Mouse (Mus musculus): ENCODE results near the gene Anapc15-ps.
"Not testable (repeated sequence)": the region's sequence is repeated elsewhere in the genome, so short reads cannot be mapped to it uniquely, and the experiment has no call there.

Anapc15-ps gene

GRCm38 (mm10) chr10:95630166-95630565 lies 43.1 kb downstream of the Anapc15-ps start:
- not testable (repeated sequence) for DNase-seq (ENCODE audit: low read depth)

- DNase-seq (ENCODE audit: low read depth), result no peak
These were observed 44.9 kb downstream of the Anapc15-ps start for GRCm38 (mm10) chr10:95628338-95628737.

GRCm38 (mm10) chr10:95627381-95627780 lies 45.9 kb downstream of the Anapc15-ps start:
- no peak for DNase-seq (ENCODE audit: low read depth)

- no peak for DNase-seq (ENCODE audit: low read depth)
These were observed 48.0 kb downstream of the Anapc15-ps start for GRCm38 (mm10) chr10:95625300-95625699.

GRCm38 (mm10) chr10:95624007-95624406 lies 49.2 kb downstream of the Anapc15-ps start:
- no peak for DNase-seq (ENCODE audit: low read depth)

GRCm38 (mm10) chr10:95623518-95623905 lies 49.7 kb downstream of the Anapc15-ps start:
- no peak for DNase-seq (ENCODE audit: low read depth)

Measured in induced T-regulatory cell, adult 2 months (primary cell).